Mouse (Mus musculus) stomach, embryonic 14.5 days (tissue): ENCODE results near the gene Egln1. TPM values are rescaled to one million over a fixed set of nuclear protein-coding genes. Genes with fewer than 3 reads are reported as not detected.
A peak's percentile ranks its signal among the peaks of the same experiment; 100 is the strongest.

ENCODE experiments used
- ATAC-seq: fragments of 200-750 bp; cut with Nextera tagmentation; 2 replicates; pipeline ENCODE4 v1.8.0; 2017; ENCODE audit warnings: low read depth, moderate TSS enrichment; ENCODE audit not compliant: insufficient number of reproducible peaks, insufficient read depth, low FRiP score
- H3K27ac ChIP-seq: fragments of 300-500 bp; sonication (generic); 2 replicates; pipeline ENCODE4 v1.5.1; 2014; ENCODE audit warnings: mild to moderate bottlenecking, low read length, moderate library complexity, mixed read lengths
- H3K27me3 ChIP-seq: fragments of 300-500 bp; sonication (generic); 2 replicates; pipeline ENCODE4 v1.6.1; 2014; ENCODE audit warnings: low read length, control low read depth, mixed read lengths; ENCODE audit not compliant: control insufficient read depth, insufficient read depth
- H3K36me3 ChIP-seq: fragments of 300-500 bp; sonication (generic); 2 replicates; pipeline ENCODE4 v1.6.1; 2014; ENCODE audit warnings: mild to moderate bottlenecking, control low read depth, low read length, moderate library complexity, mixed read lengths; ENCODE audit not compliant: control insufficient read depth, insufficient read depth
- H3K4me1 ChIP-seq: fragments of 300-500 bp; sonication (generic); 2 replicates; pipeline ENCODE4 v1.6.1; 2014; ENCODE audit warnings: low read length, control low read depth, mixed read lengths; ENCODE audit not compliant: control insufficient read depth, insufficient read depth
- H3K4me2 ChIP-seq: fragments of 300-500 bp; sonication (generic); replicated peaks from 2 replicates; pipeline ENCODE4 v1.6.1; 2014; ENCODE audit warnings: low read depth, low read length, control low read depth
- H3K4me3 ChIP-seq: fragments of 300-500 bp; sonication (generic); 2 replicates; pipeline ENCODE4 v1.5.1; 2014; ENCODE audit warnings: low read depth, low read length, control low read depth
- H3K9ac ChIP-seq: fragments of 300-500 bp; sonication (generic); replicated peaks from 2 replicates; pipeline ENCODE4 v1.6.1; 2014; ENCODE audit warnings: low read depth, mild to moderate bottlenecking, control low read depth, low read length, moderate library complexity, mixed read lengths
- H3K9me3 ChIP-seq: fragments of 300-500 bp; sonication (generic); 2 replicates; pipeline ENCODE4 v1.6.1; 2016; ENCODE audit warnings: low read depth, low read length, control low read depth; ENCODE audit not compliant: control insufficient read depth
- WGBS: fragments of 180-500 bp; shearing (Covaris S2); extraction: QIAGEN DNeasy Blood & Tissue Kit; methylation state at CpG from one replicate; pipeline ENCODE4 v1.1.7; 2014; 5-methylcytosine and 5-hydroxymethylcytosine counted together
- polyA plus RNA-seq: library from polyadenylated mRNA; unstranded; fragments of >200 nt; fragmentation: Nextera tagmentation; extraction: Ambion mirVana; gene quantifications from 2 replicates; pipeline ENCODE4 v1.2.1, GENCODE M21; 2014

Gene Egln1
- polyA plus RNA-seq, 1 experiment from 2014 or later = 20.1 TPM

DNA sequence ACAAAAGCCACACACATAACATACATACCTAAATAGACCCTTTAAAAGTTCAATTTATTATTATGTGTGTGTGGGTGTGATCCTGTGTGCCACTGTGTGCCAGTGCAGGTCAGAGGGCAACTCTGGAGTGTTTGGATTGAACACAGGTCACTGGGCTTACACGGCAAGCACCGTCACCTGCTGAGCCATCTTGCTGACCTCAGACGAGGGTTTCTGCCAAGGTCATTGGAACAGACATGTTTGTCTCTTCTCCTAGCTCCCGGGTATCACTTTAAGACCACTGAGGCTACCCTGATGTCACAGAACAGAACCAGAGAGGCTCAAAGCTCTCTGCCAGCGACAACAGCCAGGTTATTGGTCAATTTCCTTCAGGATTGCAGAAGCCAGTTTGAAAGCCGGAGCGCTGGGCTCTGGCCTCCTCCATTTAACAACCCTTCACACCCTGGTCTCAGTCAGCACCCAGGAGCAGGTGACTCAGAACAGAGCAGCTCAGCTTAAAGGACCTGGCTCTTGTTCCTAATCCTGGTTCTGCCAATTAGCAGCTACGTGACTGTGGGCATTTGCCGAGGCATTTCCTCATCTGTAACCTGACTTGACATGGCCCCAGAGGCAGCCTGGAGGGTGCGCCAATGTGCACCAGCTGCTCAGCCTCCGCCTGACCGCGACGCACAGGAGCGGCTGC lies 25.0 kb downstream of the Egln1 start:
- H3K36me3 ChIP-seq = no peaks in the 10 kb centered on the region
- no peak for ATAC-seq
- 88% methylated on average over 15 of the region's 15 CpGs for WGBS

DNA sequence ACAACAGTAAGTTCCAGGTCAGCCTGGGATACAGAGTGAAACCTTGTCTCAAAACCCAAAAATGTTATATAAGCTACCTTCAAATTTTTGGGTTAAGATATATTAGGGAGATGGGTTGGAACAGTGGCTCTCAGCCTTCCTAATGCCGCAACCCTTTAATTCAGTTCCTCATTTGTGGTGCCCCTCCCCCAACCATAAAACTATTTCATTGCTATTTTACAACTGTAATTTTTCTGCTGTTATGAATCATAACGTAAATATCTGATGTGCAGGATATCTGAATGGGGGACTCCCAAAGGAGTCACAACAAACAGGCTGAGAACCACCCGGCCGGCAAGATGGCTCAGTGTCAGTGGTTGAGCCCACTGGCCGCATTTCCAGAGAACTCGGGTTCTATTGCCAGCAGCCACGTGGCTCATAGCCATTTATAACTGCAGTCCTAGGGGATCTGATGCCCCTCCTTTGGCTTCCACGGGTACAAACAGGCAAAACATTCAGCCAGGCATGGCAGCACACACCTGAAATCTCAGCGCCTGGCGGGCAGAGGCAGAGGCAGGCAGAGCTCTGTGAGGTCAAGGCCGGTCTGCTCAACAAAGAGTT lies 26.5 kb downstream of the Egln1 start:
- Histone ChIP-seq H3K27ac (no peak overlapping the region), H3K4me3 (no peak overlapping the region), H3K4me2 (no peak overlapping the region), H3K27me3 (no peaks in the 10 kb centered on the region), H3K9ac (no peak overlapping the region), H3K9me3 (no peaks in the 10 kb centered on the region), H3K4me1 (peaks cover 14% of the 10 kb centered on the region), H3K36me3 (no peaks in the 10 kb centered on the region)
- no peak for ATAC-seq
- WGBS = 77% methylated on average over 11 of the region's 11 CpGs

More for the DNA sequence above, 25.0 kb downstream of the Egln1 start:
- H3K4me2 ChIP-seq = no peak overlapping the region
- H3K9ac ChIP-seq = no peak overlapping the region
- no peaks in the 10 kb centered on the region for H3K27me3 ChIP-seq
- H3K9me3 ChIP-seq = no peaks in the 10 kb centered on the region
- H3K27ac ChIP-seq = no peak overlapping the region
- no peak overlapping the region for H3K4me3 ChIP-seq
- H3K4me1 ChIP-seq = peaks cover 14% of the 10 kb centered on the region

- 54% methylated on average over 18 of the region's 18 CpGs for WGBS
- Histone ChIP-seq H3K4me1 (peaks cover 14% of the 10 kb centered on the region), H3K27ac (no peak overlapping the region), H3K4me3 (no peak overlapping the region), H3K36me3 (no peaks in the 10 kb centered on the region), H3K4me2 (no peak overlapping the region), H3K9ac (no peak overlapping the region), H3K9me3 (no peaks in the 10 kb centered on the region), H3K27me3 (no peaks in the 10 kb centered on the region)
- peak; percentile 30; the same call in 1 of the 2 replicates for ATAC-seq
Observed at GRCm38 (mm10) chr8:124921369-124922279, 27.5 kb downstream of the Egln1 start.

- no peak overlapping the region for H3K27ac ChIP-seq
Observed at GRCm38 (mm10) chr8:124917741-124918484, 31.2 kb downstream of the Egln1 start.

GRCm38 (mm10) chr8:124914061-124914460 lies 35.1 kb downstream of the Egln1 start:
- no peak overlapping the region for H3K27ac ChIP-seq
- H3K9me3 ChIP-seq = no peaks in the 10 kb centered on the region
- H3K27me3 ChIP-seq = no peaks in the 10 kb centered on the region
- H3K4me2 ChIP-seq = no peak overlapping the region
- no peak overlapping the region for H3K9ac ChIP-seq
- peaks cover 38% of the 10 kb centered on the region for H3K36me3 ChIP-seq
- no peak for ATAC-seq
- H3K4me1 ChIP-seq = no peaks in the 10 kb centered on the region
- WGBS = 99% methylated on average over 5 of the region's 5 CpGs
- H3K4me3 ChIP-seq = no peak overlapping the region

More at GRCm38 (mm10) chr8:124917741-124918484, 31.2 kb downstream of the Egln1 start:
- Histone ChIP-seq H3K36me3 (peaks cover 24% of the 10 kb centered on the region), H3K4me2 (no peak overlapping the region), H3K9me3 (no peaks in the 10 kb centered on the region), H3K9ac (no peak overlapping the region), H3K4me3 (no peak overlapping the region), H3K27me3 (no peaks in the 10 kb centered on the region), H3K4me1 (peaks cover 9% of the 10 kb centered on the region)
- ATAC-seq = no peak
- 82% methylated on average over 18 of the region's 18 CpGs for WGBS

DNA sequence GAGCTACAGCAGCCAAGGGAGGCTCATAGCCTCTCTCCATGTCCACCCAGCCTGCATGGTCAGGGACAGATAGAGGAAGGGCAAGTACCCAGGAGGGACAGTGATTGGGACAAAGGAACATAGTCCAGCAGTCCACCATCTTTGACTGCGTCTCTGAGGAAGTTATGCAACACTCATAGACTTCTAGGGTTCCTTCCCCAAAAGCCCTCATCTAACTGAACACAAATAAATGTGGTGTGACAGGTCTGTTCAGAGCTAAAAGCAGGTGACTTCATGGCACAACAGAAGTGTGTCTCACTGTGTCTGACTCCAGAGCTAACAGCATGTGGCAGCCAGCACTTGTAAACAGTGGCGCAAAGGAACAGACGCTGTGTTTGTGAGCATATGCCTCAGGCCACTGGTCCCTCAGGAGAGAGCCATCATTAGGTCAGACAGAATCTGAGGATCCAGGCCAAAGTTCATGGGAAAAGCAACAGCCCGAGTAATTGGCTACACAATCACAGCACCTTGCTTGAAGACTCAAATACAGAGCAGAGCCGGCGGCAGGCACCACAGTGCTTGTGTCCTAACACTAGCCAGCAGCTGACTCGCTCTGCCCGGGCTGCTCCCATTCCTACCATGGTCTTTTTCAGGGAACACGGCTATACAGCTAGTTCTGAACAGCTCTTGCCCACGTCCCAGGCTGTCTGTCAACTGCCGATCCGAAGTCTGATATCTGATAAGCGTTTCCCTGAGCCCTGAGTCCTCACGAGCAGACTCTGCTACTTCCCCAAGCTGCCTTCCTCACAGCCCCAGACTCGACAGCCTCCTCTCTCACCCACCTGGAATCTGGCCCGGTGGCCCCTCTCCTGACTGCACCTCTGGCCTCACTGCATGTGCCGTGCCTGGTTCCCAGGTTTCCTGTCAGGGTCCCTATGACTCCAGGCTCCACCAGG lies 36.9 kb downstream of the Egln1 start:
- ATAC-seq = no peak
- WGBS = 84% methylated on average over 17 of the region's 17 CpGs

DNA sequence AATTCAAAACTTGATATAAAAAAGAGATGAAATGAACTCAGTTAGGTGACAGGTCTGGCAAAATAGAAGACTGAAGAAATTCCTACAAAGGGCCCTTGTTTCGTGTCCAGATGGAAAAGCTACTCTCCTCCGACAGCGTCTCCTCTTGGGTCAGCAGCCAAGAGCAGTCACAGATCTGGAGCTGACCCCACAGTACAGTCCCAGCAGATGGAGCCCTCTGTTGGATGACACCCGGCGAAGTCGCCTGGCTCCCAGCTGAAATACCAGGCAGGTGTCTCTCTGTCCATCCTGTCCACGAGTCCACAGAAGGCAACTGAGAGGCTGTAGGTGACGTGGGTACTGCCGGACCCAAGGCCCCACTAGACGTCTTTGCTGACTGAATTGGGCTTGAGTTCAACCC lies 38.8 kb downstream of the Egln1 start:
- H3K27me3 ChIP-seq = no peaks in the 10 kb centered on the region
- no peak for ATAC-seq
- no peak overlapping the region for H3K27ac ChIP-seq
- H3K4me3 ChIP-seq = no peak overlapping the region
- H3K9me3 ChIP-seq = no peaks in the 10 kb centered on the region
- WGBS = 82% methylated on average over 10 of the region's 10 CpGs
- no peak overlapping the region for H3K4me2 ChIP-seq
- no peak overlapping the region for H3K9ac ChIP-seq
- no peaks in the 10 kb centered on the region for H3K4me1 ChIP-seq
- H3K36me3 ChIP-seq = peaks cover 48% of the 10 kb centered on the region

More for the DNA sequence above, 36.9 kb downstream of the Egln1 start:
- no peaks in the 10 kb centered on the region for H3K27me3 ChIP-seq
- H3K4me3 ChIP-seq = no peak overlapping the region
- H3K9ac ChIP-seq = no peak overlapping the region
- H3K9me3 ChIP-seq = no peaks in the 10 kb centered on the region
- no peak overlapping the region for H3K27ac ChIP-seq
- no peaks in the 10 kb centered on the region for H3K4me1 ChIP-seq
- peaks cover 50% of the 10 kb centered on the region for H3K36me3 ChIP-seq
- H3K4me2 ChIP-seq = no peak overlapping the region
